Mouse (Mus musculus): ENCODE data around the gene Sprr2j-ps.

DNA sequence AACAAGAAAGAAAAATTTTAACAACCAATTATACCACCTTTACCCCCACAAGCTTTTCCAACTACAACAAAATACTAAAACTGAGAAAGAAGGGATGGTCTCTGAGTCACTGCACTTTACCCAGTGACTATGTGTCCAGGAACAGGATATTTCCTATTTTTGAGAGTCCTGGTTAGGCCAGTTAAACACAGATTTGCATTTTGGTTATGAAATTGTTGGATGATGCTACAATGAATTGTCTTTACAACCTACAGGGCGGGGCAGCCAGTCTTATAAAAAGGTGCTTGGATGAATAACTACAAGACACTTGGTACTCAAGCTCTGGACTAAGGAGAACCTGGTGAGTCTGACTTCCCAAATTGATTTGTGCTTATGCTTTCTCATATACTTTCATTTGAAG, 32.5 kb upstream of the Sprr2j-ps start, which contains the start of gene Sprr2h:
- TF ChIP-seq USF1 (IDR thresholded peaks at IDR 0.05; ENCODE audit: low read depth) (no peak), CTCF (IDR thresholded peaks at IDR 0.05; ENCODE audit: control insufficient read depth, insufficient read depth, insufficient read length) (no peak), MYOD1 (IDR thresholded peaks at IDR 0.05; ENCODE audit: control insufficient read depth, insufficient read length, low read depth) (no peak), CEBPB (IDR thresholded peaks at IDR 0.05; ENCODE audit: low read depth) (no peak), MAX (IDR thresholded peaks at IDR 0.05) (no peak)

Measured in C2C12 (cell line).